Mouse (Mus musculus) embryonic facial prominence, embryonic 15.5 days (tissue): ENCODE results near the gene Tmem131l. TPM values are rescaled to one million over a fixed set of nuclear protein-coding genes. Genes with fewer than 3 reads are reported as not detected.

Experiments
- ATAC-seq: fragments of 200-750 bp; cut with Nextera tagmentation; 2 replicates; pipeline ENCODE4 v1.8.0; 2017; ENCODE audit warnings: low read depth, moderate TSS enrichment; ENCODE audit not compliant: insufficient number of reproducible peaks, low FRiP score, low TSS enrichment
- H3K27ac ChIP-seq: fragments of 300-500 bp; sonication (generic); replicated peaks from 2 replicates; pipeline ENCODE4 v1.5.1; 2015; ENCODE audit warnings: mild to moderate bottlenecking, inconsistent platforms
- H3K27me3 ChIP-seq: fragments of 300-500 bp; sonication (generic); 2 replicates; pipeline ENCODE4 v1.6.1; 2015; ENCODE audit warnings: inconsistent platforms
- H3K36me3 ChIP-seq: fragments of 300-500 bp; sonication (generic); 2 replicates; pipeline ENCODE4 v1.6.1; 2015; ENCODE audit warnings: mild to moderate bottlenecking, inconsistent platforms
- H3K4me1 ChIP-seq: fragments of 300-500 bp; sonication (generic); 2 replicates; pipeline ENCODE4 v1.6.1; 2015; ENCODE audit warnings: inconsistent platforms
- H3K4me2 ChIP-seq: fragments of 300-500 bp; sonication (generic); replicated peaks from 2 replicates; pipeline ENCODE4 v1.6.1; 2015; ENCODE audit warnings: mild to moderate bottlenecking, inconsistent platforms
- H3K4me3 ChIP-seq: fragments of 300-500 bp; sonication (generic); replicated peaks from 2 replicates; pipeline ENCODE4 v1.5.1; 2015; ENCODE audit warnings: mild to moderate bottlenecking, inconsistent platforms
- H3K9ac ChIP-seq: fragments of 300-500 bp; sonication (generic); 2 replicates; pipeline ENCODE4 v1.6.1; 2015; ENCODE audit warnings: inconsistent platforms
- H3K9me3 ChIP-seq: fragments of 300-500 bp; sonication (generic); replicated peaks from 2 replicates; pipeline ENCODE4 v1.6.1; 2016; ENCODE audit warnings: inconsistent platforms
- WGBS: fragments of 180-500 bp; shearing (Covaris S2); methylation state at CpG from one replicate; pipeline ENCODE4 v1.1.7; 2015; 5-methylcytosine and 5-hydroxymethylcytosine counted together
- polyA plus RNA-seq: library from polyadenylated mRNA; unstranded; fragments of >200 nt; fragmentation: Nextera tagmentation; extraction: Ambion mirVana; gene quantifications from 2 replicates; pipeline ENCODE4 v1.2.1, GENCODE M21; 2015

Tmem131l gene
- polyA plus RNA-seq, 1 experiment from 2014 or later = 56.8 TPM

DNA sequence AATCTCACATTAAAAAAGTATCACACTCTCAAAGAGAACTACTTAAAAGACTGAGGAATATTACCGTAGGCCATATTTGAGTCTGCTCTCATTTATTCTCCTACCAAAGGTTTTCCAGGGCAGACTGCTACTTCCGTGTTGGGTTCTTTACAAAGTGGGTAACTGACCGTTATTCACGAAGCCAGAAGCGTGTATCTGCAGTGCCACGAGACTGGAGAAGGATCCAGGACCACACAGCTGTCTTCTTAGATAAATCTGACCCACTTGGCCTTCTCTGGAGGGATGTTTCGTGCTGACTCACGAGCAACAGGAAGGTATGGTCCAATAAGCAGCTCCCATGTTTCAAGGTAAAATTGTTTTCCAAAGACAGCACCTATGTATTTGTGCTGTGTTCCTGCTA lies 1.8 kb upstream of the Tmem131l start:
- 84% methylated on average over 8 of the region's 8 CpGs for WGBS
- no peak overlapping the region for H3K4me2 ChIP-seq
- H3K4me3 ChIP-seq = no peak overlapping the region
- no peak for ATAC-seq
- H3K36me3 ChIP-seq = no peaks in the 10 kb centered on the region
- H3K9ac ChIP-seq = no peak overlapping the region
- no peaks in the 10 kb centered on the region; the same call in 1 of the 2 replicates for H3K27me3 ChIP-seq
- no peak overlapping the region for H3K27ac ChIP-seq
- no peaks in the 10 kb centered on the region for H3K9me3 ChIP-seq
- H3K4me1 ChIP-seq = peaks cover 27% of the 10 kb centered on the region

DNA sequence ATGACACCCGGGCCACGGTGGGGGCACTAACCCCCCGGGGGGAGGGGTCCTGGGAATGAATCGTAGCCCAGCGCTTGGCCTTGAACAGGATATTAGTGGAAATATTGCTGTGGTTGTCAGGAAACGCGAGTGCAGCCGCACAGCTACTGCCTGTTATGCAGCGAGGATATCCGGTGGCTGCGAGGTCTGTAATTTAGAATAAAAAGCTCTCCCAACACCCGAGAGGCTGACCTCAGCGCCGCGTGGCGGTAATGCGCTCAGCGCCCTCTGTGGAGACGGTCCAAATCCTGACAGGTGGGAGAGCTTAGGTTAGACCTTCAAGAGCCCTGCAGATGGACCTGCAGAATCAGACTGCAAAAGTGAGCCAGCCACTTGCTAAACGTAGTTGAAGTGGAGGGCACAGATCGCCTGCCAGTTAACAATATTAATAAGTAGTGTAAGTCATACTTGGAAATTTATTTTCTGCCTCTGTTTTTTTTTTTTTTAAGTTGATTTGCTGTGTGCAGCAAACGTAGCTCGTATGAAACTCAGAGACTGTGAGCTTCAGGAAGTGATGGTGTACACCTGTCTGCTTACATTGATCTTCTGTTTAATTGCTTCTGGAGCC lies 604 bp upstream of the Tmem131l start:
- Histone ChIP-seq H3K9ac (peak overlapping the region; percentile 40; the same call in 1 of the 2 replicates), H3K27me3 (no peaks in the 10 kb centered on the region; the same call in 1 of the 2 replicates), H3K9me3 (no peaks in the 10 kb centered on the region), H3K36me3 (no peaks in the 10 kb centered on the region), H3K4me3 (peak overlapping the region; percentile 93), H3K27ac (peak overlapping the region; percentile 93), H3K4me1 (peaks cover 28% of the 10 kb centered on the region), H3K4me2 (peak overlapping the region; percentile 91)
- ATAC-seq = peak; percentile 67
- 3% methylated on average over 23 of the region's 23 CpGs for WGBS

DNA sequence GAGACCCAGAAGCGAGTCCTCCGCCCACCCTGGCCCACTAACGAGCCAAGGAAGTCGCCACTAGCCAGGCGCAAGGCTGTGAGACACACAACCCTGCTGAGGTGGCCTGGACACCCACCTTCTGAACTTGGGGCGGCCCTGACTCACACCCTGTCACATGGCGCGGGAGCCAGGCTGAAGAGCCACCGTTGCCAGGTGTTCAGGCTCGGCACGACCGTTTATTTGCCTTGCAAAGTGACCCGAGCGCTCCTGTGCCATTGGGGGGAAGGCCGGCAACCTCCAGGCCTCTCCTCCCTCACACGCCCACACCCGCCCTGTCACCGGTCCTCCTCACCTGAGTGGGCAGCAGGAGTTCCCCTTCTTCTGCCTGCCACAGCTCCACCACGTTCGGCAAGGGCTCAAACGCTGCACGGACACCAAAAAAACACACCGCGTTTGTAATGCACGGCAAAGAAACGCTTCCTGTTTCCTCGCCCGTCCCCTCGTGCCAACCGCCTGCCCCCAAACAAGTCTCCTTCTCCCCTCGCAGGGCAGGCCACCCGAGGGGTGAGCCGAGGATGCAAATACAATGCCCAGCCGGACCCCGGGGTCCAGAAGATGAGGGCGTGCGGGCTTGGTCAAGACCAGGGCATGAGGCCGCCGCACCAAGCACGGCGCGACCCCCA lies 862 bp downstream of the Tmem131l start:
- H3K36me3 ChIP-seq = no peaks in the 10 kb centered on the region
- peak; percentile 3; the same call in 1 of the 2 replicates for ATAC-seq
- no peaks in the 10 kb centered on the region; the same call in 1 of the 2 replicates for H3K27me3 ChIP-seq
- no peaks in the 10 kb centered on the region for H3K9me3 ChIP-seq
- H3K9ac ChIP-seq = peak overlapping the region; percentile 93
- peak overlapping the region; percentile 93 for H3K27ac ChIP-seq
- peaks cover 32% of the 10 kb centered on the region for H3K4me1 ChIP-seq
- under 1% methylated on average over 42 of the region's 42 CpGs for WGBS
- H3K4me2 ChIP-seq = peak overlapping the region; percentile 91
- H3K4me3 ChIP-seq = peak overlapping the region; percentile 93

DNA sequence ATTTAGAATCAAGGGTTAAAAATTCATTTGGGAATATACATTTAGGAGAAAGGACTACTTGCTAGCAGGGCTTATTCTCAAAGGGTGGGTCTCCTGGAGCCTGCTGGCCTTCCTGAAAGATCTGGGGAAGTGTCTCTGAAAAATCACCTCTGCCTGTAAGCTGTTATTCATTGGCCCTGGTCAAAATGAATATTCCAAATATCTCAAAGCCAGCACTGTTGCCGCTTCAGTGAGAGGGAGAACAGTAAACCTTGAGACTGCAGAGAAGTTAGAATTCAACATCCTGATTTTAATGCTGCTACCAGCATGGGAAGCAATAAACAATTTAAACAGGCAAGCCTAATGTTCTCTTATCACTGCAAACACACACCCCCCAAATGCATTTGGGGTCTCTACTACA lies 1.8 kb downstream of the Tmem131l start:
- H3K36me3 ChIP-seq = no peaks in the 10 kb centered on the region
- peaks cover 40% of the 10 kb centered on the region for H3K4me1 ChIP-seq
- no peak overlapping the region for H3K9ac ChIP-seq
- H3K27ac ChIP-seq = no peak overlapping the region
- H3K4me3 ChIP-seq = peak overlapping the region; percentile 93
- no peaks in the 10 kb centered on the region; the same call in 1 of the 2 replicates for H3K27me3 ChIP-seq
- 17% methylated on average over 1 of the region's 1 CpGs for WGBS
- H3K4me2 ChIP-seq = peak overlapping the region; percentile 91
- H3K9me3 ChIP-seq = no peaks in the 10 kb centered on the region
- no peak for ATAC-seq

DNA sequence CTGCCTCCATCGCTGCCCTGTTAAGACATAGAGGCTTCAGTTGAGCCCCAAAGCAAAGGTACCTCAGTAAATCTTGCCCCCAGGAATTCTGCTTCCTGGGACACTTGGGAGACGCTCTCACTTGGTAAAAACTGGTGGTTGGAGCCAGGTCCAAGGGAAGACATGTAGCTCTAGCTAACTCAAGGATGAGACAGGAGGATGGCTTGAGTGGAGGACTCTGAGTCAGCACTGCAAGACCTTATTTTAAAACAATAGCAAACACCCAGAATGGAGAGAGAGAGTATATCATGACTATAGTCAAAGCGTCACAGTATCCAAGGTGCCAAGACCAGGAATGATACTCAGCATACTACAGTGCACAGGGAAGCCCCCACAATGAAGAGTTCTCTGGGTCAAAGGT lies 2.4 kb downstream of the Tmem131l start:
- no peaks in the 10 kb centered on the region for H3K36me3 ChIP-seq
- no peaks in the 10 kb centered on the region for H3K9me3 ChIP-seq
- peak overlapping the region; percentile 93 for H3K4me3 ChIP-seq
- ATAC-seq = no peak
- no peak overlapping the region for H3K27ac ChIP-seq
- H3K27me3 ChIP-seq = no peaks in the 10 kb centered on the region; the same call in 1 of the 2 replicates
- peaks cover 43% of the 10 kb centered on the region for H3K4me1 ChIP-seq
- H3K9ac ChIP-seq = no peak overlapping the region
- H3K4me2 ChIP-seq = peak overlapping the region; percentile 91
- WGBS = 88% methylated on average over 3 of the region's 3 CpGs

GRCm38 (mm10) chr3:84036866-84037265 lies 3.1 kb downstream of the Tmem131l start:
- no peaks in the 10 kb centered on the region for H3K9me3 ChIP-seq
- WGBS = 93% methylated on average over 4 of the region's 4 CpGs
- ATAC-seq = no peak
- no peak overlapping the region for H3K27ac ChIP-seq
- H3K9ac ChIP-seq = no peak overlapping the region
- H3K4me3 ChIP-seq = no peak overlapping the region
- H3K4me2 ChIP-seq = no peak overlapping the region
- no peaks in the 10 kb centered on the region for H3K36me3 ChIP-seq
- peaks cover 43% of the 10 kb centered on the region for H3K4me1 ChIP-seq
- H3K27me3 ChIP-seq = no peaks in the 10 kb centered on the region; the same call in 1 of the 2 replicates

DNA sequence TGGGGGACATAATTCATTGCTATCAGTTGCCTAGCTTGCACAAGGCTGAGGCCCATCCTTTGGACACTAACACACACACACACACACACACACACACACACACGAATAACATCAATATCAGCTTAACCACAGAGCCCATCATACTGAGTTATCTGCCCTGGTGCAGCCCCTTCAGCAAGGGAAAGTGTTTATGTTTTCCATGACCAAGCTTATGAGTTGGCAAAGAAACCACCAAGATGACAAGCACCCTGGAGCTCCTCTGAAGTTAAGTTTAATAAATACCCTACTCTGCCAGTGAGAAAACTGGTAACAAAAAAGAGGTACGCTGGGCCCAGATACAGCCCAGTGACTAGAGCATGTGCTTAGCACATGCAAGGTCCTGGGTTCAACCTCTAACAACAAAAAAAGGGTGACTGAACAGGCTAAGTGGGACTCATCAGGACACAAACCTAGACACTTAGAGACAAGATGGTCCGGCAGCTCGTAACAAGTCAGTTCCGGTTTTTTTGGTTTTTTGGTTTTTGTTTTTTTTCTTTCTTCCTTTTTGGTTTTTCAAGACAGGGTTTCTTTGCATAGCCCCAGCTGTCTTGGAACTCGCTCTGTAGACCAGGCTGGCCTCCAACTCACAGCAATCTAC lies 4.1 kb downstream of the Tmem131l start:
- no peaks in the 10 kb centered on the region for H3K27me3 ChIP-seq
- no peak overlapping the region for H3K9ac ChIP-seq
- no peaks in the 10 kb centered on the region for H3K9me3 ChIP-seq
- H3K27ac ChIP-seq = no peak overlapping the region
- no peak overlapping the region for H3K4me2 ChIP-seq
- ATAC-seq = no peak
- 87% methylated on average over 6 of the region's 6 CpGs for WGBS
- peaks cover 6% of the 10 kb centered on the region for H3K36me3 ChIP-seq
- peaks cover 43% of the 10 kb centered on the region for H3K4me1 ChIP-seq
- no peak overlapping the region for H3K4me3 ChIP-seq

DNA sequence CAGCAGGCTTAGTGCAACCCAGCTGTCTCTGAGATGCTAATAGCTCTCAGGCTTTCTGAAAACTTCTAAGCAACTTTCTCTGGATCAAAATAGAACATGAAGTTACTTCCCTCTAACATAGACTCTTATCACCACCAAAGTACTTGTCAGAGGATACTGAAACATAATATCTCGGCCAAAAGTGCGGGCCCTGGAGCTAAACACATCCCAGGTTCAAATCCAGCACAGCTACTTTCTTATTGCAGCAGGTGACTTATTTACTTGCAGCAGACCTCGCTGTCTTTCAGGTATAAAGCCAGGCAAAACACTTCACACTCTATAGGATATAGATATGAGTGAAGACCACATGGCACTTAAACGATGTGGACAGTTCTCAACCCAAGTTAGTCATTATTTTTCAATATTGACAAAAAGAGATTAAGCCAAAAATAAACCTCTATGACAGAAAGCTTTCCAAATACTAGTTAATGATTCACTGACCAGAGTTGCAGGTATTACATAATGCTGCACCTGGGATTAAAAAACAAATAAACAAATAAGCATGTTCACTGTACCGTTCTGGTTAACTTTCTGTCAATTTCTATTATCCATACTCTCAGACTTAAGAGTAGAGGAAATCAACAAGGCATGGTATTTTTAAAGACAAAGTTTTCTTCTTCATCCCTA lies 5.7 kb downstream of the Tmem131l start:
- no peak for ATAC-seq
- Histone ChIP-seq H3K27ac (no peak overlapping the region), H3K4me2 (no peak overlapping the region), H3K9ac (no peak overlapping the region), H3K4me1 (peaks cover 36% of the 10 kb centered on the region), H3K36me3 (peaks cover 11% of the 10 kb centered on the region), H3K4me3 (no peak overlapping the region), H3K27me3 (no peaks in the 10 kb centered on the region), H3K9me3 (no peaks in the 10 kb centered on the region)
- 67% methylated on average over 5 of the region's 5 CpGs for WGBS

- H3K9me3 ChIP-seq = no peaks in the 10 kb centered on the region
- peaks cover 11% of the 10 kb centered on the region for H3K36me3 ChIP-seq
- WGBS = 72% methylated on average over 10 of the region's 10 CpGs
- peaks cover 26% of the 10 kb centered on the region for H3K4me1 ChIP-seq
- H3K4me3 ChIP-seq = no peak overlapping the region
- H3K27me3 ChIP-seq = no peaks in the 10 kb centered on the region
- H3K4me2 ChIP-seq = no peak overlapping the region
- H3K27ac ChIP-seq = no peak overlapping the region
- H3K9ac ChIP-seq = no peak overlapping the region
- ATAC-seq = no peak
These were observed 6.8 kb downstream of the Tmem131l start for GRCm38 (mm10) chr3:84032933-84033730.

DNA sequence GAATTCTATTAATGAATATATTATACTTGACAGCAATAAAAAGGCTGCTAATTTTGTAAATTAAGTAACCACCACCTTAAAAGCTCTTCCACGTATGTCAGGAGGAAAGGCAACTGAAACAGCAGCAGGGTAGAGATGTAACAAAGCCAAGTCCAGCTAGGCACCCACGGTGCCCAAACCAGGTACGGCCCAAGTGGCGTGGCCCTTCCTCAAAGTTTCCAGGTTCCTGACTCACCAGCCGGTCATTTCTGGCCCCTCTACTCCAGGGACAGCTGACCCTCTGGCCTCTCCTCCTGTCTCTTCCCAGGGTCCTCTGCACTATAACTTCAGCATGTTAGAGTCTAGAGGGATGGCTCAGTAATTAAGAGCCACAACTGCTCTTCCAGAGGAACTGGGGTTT lies 7.6 kb downstream of the Tmem131l start:
- H3K4me1 ChIP-seq = peaks cover 26% of the 10 kb centered on the region
- no peak overlapping the region for H3K4me2 ChIP-seq
- H3K9me3 ChIP-seq = no peaks in the 10 kb centered on the region
- no peak overlapping the region for H3K4me3 ChIP-seq
- H3K27me3 ChIP-seq = no peaks in the 10 kb centered on the region
- no peak overlapping the region for H3K27ac ChIP-seq
- no peak for ATAC-seq
- H3K9ac ChIP-seq = no peak overlapping the region
- peaks cover 11% of the 10 kb centered on the region for H3K36me3 ChIP-seq
- WGBS = 91% methylated on average over 5 of the region's 5 CpGs
